Mouse (Mus musculus) bone marrow macrophage, adult 2 months (primary cell): Measurements from ENCODE around the gene Ccnd1.

Source experiments
- CTCF ChIP-seq: IDR thresholded peaks from 2 replicates; pipeline ENCODE4 v1.5.1; 2012; ENCODE audit warnings: low read depth, mild to moderate bottlenecking, low read length, moderate library complexity
- POLR2A ChIP-seq: IDR thresholded peaks from 2 replicates; pipeline ENCODE4 v1.6.1; 2012; ENCODE audit warnings: mild to moderate bottlenecking, low read depth, low read length, borderline replicate concordance

DNA sequence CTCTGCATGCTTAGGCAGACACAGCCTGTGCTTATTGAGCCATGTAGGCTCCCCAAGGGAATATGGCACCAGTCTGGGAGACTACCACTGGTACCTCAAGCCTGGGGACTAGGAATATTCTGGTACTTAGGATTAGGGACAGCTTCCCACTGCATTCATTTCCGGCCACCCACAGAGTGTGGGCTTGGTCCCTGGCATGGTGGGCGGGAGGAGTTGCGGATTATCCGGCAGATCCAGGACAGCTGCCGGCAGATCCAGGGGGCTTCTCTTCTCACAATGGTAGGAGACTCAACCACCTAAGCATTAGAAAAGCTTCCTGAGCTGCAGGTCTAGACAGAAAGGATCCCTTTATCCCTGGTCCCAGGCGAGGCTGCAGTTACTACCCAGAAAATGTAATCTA lies 41.2 kb downstream of the Ccnd1 start:
- no peak for TF ChIP-seq POLR2A
- no peak for TF ChIP-seq CTCF
